Mouse (Mus musculus): ENCODE measurements at regions not wholly inside any gene's neighbourhood (a gene's known extent, or its start where the extent isn't known, plus 50 kb on each side); places are given as distances from the start of the nearest gene placed in this dataset.

- no peak overlapping the region for H3K27ac ChIP-seq (ENCODE audit: control insufficient read depth, low read depth, low read length)
- no peak overlapping the region for H3K9ac ChIP-seq (ENCODE audit: control insufficient read depth, low read depth, low read length, poor library complexity, severe bottlenecking)
- H3K4me1 ChIP-seq (ENCODE audit: control insufficient read depth in 1 of 2, insufficient read depth in 2 of 2, low read length in 2 of 2), result no peaks in the 10 kb centered on the region
- H3K36me3 ChIP-seq (ENCODE audit: control insufficient read depth in 1 of 2, insufficient read depth in 2 of 2, low read length in 2 of 2), result no peaks in the 10 kb centered on the region
- no peak overlapping the region for H3K4me3 ChIP-seq (ENCODE audit: control insufficient read depth in 1 of 2, insufficient read depth in 1 of 2, low read depth in 2 of 2, low read length in 2 of 2)
- no peaks in the 10 kb centered on the region for H3K79me2 ChIP-seq (ENCODE audit: control insufficient read depth, insufficient read depth, low read length, poor library complexity)
- TF ChIP-seq ZKSCAN1 (IDR thresholded peaks at IDR 0.05; ENCODE audit: low read depth, low read length), result no peak
- TF ChIP-seq POLR2A (IDR thresholded peaks at IDR 0.05; ENCODE audit: control insufficient read depth in 1 of 2, insufficient read depth in 1 of 2, low read depth in 1 of 2, low read length in 2 of 2, poor library complexity in 1 of 2), result no peak
- no peak for TF ChIP-seq JUND (IDR thresholded peaks at IDR 0.05; ENCODE audit: low read depth, low read length)
- no peak for TF ChIP-seq CHD1 (IDR thresholded peaks at IDR 0.05; ENCODE audit: low read depth, low read length)
- TF ChIP-seq TAL1 (IDR thresholded peaks at IDR 0.05; ENCODE audit: low read length), result no peak
- TF ChIP-seq MAZ (IDR thresholded peaks at IDR 0.05; ENCODE audit: low read depth, low read length), result no peak
- TF ChIP-seq USF2 (IDR thresholded peaks at IDR 0.05; ENCODE audit: borderline replicate concordance in 1 of 2, insufficient read depth in 1 of 2, low read depth in 1 of 2, low read length in 2 of 2), result no peak
- no peak for TF ChIP-seq ELF1 (IDR thresholded peaks at IDR 0.05; ENCODE audit: low read depth, low read length)
- no peak for TF ChIP-seq SIN3A (IDR thresholded peaks at IDR 0.05; ENCODE audit: low read length)
- TF ChIP-seq E2F4 (IDR thresholded peaks at IDR 0.05; ENCODE audit: borderline replicate concordance, low read depth, low read length), result no peak
- no peak for TF ChIP-seq ETS1 (IDR thresholded peaks at IDR 0.05; ENCODE audit: low read depth, low read length)
- no peak for TF ChIP-seq RAD21 (IDR thresholded peaks at IDR 0.05; ENCODE audit: low read depth, low read length)
- TF ChIP-seq ZNF384 (IDR thresholded peaks at IDR 0.05; ENCODE audit: low read depth, low read length), result no peak
- no peak for TF ChIP-seq USF1 (IDR thresholded peaks at IDR 0.05; ENCODE audit: low read depth, low read length)
- TF ChIP-seq NELFE (IDR thresholded peaks at IDR 0.05; ENCODE audit: low read depth, low read length), result no peak
- no peak for DNase-seq (ENCODE audit: low read depth, low spot score)
- no peaks in the 10 kb centered on the region for H3K9me3 ChIP-seq (replicated peaks; ENCODE audit: insufficient read depth, low read length)
- peaks cover 0 to 2% of the 10 kb centered on the region in 2 experiments; a peak in 1 of 4 replicates for H3K27me3 ChIP-seq (ENCODE audit: control insufficient read depth in 1 of 2, insufficient read depth in 2 of 2, low read length in 2 of 2)
Measured at GRCm38 (mm10) chr4:150778683-150779082, 75.0 kb upstream of the Errfi1 start.

- no peaks in the 10 kb centered on the region for H3K9me3 ChIP-seq (replicated peaks; ENCODE audit: insufficient read depth, low read length)
- H3K36me3 ChIP-seq (ENCODE audit: control insufficient read depth in 1 of 2, insufficient read depth in 2 of 2, low read length in 2 of 2), result no peaks in the 10 kb centered on the region
- H3K4me3 ChIP-seq (ENCODE audit: control insufficient read depth in 1 of 2, insufficient read depth in 1 of 2, low read depth in 2 of 2, low read length in 2 of 2), result no peak overlapping the region
- no peak overlapping the region for H3K27ac ChIP-seq (ENCODE audit: control insufficient read depth, low read depth, low read length)
- DNase-seq (ENCODE audit: low read depth, low spot score), result no peak
- H3K79me2 ChIP-seq (ENCODE audit: control insufficient read depth, insufficient read depth, low read length, poor library complexity), result no peaks in the 10 kb centered on the region
- peaks cover 0 to 2% of the 10 kb centered on the region in 2 experiments; a peak in 1 of 4 replicates for H3K27me3 ChIP-seq (ENCODE audit: control insufficient read depth in 1 of 2, insufficient read depth in 2 of 2, low read length in 2 of 2)
- H3K4me1 ChIP-seq (ENCODE audit: control insufficient read depth in 1 of 2, insufficient read depth in 2 of 2, low read length in 2 of 2), result no peaks in the 10 kb centered on the region
- TF ChIP-seq UBTF (IDR thresholded peaks at IDR 0.05; ENCODE audit: borderline replicate concordance, insufficient read depth, low read depth, low read length), result no peak
- TF ChIP-seq ZMIZ1 (IDR thresholded peaks at IDR 0.05; ENCODE audit: low read depth, low read length), result no peak
- no peak for TF ChIP-seq MAFK (IDR thresholded peaks at IDR 0.05; ENCODE audit: borderline replicate concordance, low read depth, low read length)
- TF ChIP-seq ZKSCAN1 (IDR thresholded peaks at IDR 0.05; ENCODE audit: low read depth, low read length), result no peak
- no peak for TF ChIP-seq JUND (IDR thresholded peaks at IDR 0.05; ENCODE audit: low read depth, low read length)
- no peak for TF ChIP-seq POLR2AphosphoS5 (IDR thresholded peaks at IDR 0.05; ENCODE audit: borderline replicate concordance, low read depth, low read length)
- TF ChIP-seq CHD2 (IDR thresholded peaks at IDR 0.05; ENCODE audit: low read length), result no peak
- TF ChIP-seq RAD21 (IDR thresholded peaks at IDR 0.05; ENCODE audit: low read depth, low read length), result no peak
- TF ChIP-seq GABPA (IDR thresholded peaks at IDR 0.05; ENCODE audit: low read depth, low read length), result no peak
- TF ChIP-seq BHLHE40 (IDR thresholded peaks at IDR 0.05; ENCODE audit: borderline replicate concordance, low read depth, low read length), result no peak
- TF ChIP-seq NRF1 (IDR thresholded peaks at IDR 0.05; ENCODE audit: insufficient read depth, low read depth, low read length, poor library complexity, severe bottlenecking), result no peak
- TF ChIP-seq EP300 (IDR thresholded peaks at IDR 0.05; ENCODE audit: low read depth in 1 of 2, low read length in 2 of 2), result no peak
- H3K9ac ChIP-seq (ENCODE audit: control insufficient read depth, low read depth, low read length, poor library complexity, severe bottlenecking), result no peak overlapping the region
Measured at GRCm38 (mm10) chr4:150775695-150776521, 77.8 kb upstream of the Errfi1 start.
